Mouse (Mus musculus) forebrain, embryonic 11.5 days (tissue): ENCODE measurements around the gene Gm20388. TPM values are rescaled to one million over a fixed set of nuclear protein-coding genes. Genes with fewer than 3 reads are reported as not detected.

Source experiments
- ATAC-seq: fragments of 200-750 bp; cut with Nextera tagmentation; replicated peaks from 2 replicates; pipeline ENCODE4 v1.8.0; 2017; ENCODE audit warnings: moderate TSS enrichment; ENCODE audit not compliant: low FRiP score
- DNase-seq: peaks from one replicate; pipeline ENCODE4 v3.0.0-alpha.2; 2017; ENCODE audit warnings: low spot score
- H3K27ac ChIP-seq: fragments of 300-500 bp; sonication (generic); 2 replicates; pipeline ENCODE4 v1.5.1; 2014; ENCODE audit warnings: low read depth, low read length
- H3K27me3 ChIP-seq: fragments of 300-500 bp; sonication (generic); 2 replicates; pipeline ENCODE4 v1.6.1; 2014; ENCODE audit warnings: mild to moderate bottlenecking, low read length, mixed read lengths; ENCODE audit not compliant: control insufficient read depth, insufficient read depth
- H3K36me3 ChIP-seq: fragments of 300-500 bp; sonication (generic); 2 replicates; pipeline ENCODE4 v1.6.1; 2014; ENCODE audit warnings: mild to moderate bottlenecking, low read length, moderate library complexity, mixed read lengths; ENCODE audit not compliant: control insufficient read depth, insufficient read depth
- H3K4me1 ChIP-seq: fragments of 300-500 bp; sonication (generic); replicated peaks from 2 replicates; pipeline ENCODE4 v1.6.1; 2014; ENCODE audit warnings: low read length, mixed read lengths; ENCODE audit not compliant: control insufficient read depth, insufficient read depth
- H3K4me2 ChIP-seq: fragments of 300-500 bp; sonication (generic); 2 replicates; pipeline ENCODE4 v1.6.1; 2014; ENCODE audit warnings: low read depth, mild to moderate bottlenecking, low read length, moderate library complexity, mixed read lengths; ENCODE audit not compliant: severe bottlenecking
- H3K4me3 ChIP-seq: fragments of 300-500 bp; sonication (generic); 2 replicates; pipeline ENCODE4 v1.5.1; 2014; ENCODE audit warnings: low read depth, low read length
- H3K9ac ChIP-seq: fragments of 300-500 bp; sonication (generic); 2 replicates; pipeline ENCODE4 v1.6.1; 2014; ENCODE audit warnings: low read length
- H3K9me3 ChIP-seq: fragments of 300-500 bp; sonication (generic); 2 replicates; pipeline ENCODE4 v1.6.1; 2016; ENCODE audit warnings: low read length, mixed read lengths; ENCODE audit not compliant: control insufficient read depth
- WGBS: fragments of 180-500 bp; shearing (Covaris S2); extraction: QIAGEN DNeasy Blood & Tissue Kit; methylation state at CpG from one replicate; pipeline ENCODE4 v1.1.7; 2014; 5-methylcytosine and 5-hydroxymethylcytosine counted together
- polyA plus RNA-seq: library from polyadenylated mRNA; unstranded; fragments of >200 nt; fragmentation: Nextera tagmentation; extraction: Ambion mirVana; gene quantifications from 2 replicates; pipeline ENCODE4 v1.2.1, GENCODE M21; 2014

The Gm20388 gene
- polyA plus RNA-seq, 1 experiment from 2014 or later, result not detected

- Histone ChIP-seq H3K4me2 (no peak overlapping the region), H3K4me1 (peaks cover 4% of the 10 kb centered on the region; the same call in 1 of the 2 replicates), H3K27ac (no peak overlapping the region), H3K9ac (peak overlapping the region; percentile 12; the same call in 1 of the 2 replicates), H3K9me3 (no peaks in the 10 kb centered on the region), H3K4me3 (no peak overlapping the region), H3K27me3 (peaks cover 6% of the 10 kb centered on the region; the same call in 1 of the 2 replicates), H3K36me3 (no peaks in the 10 kb centered on the region)
- ATAC-seq (no peak), DNase-seq (no peak)
- WGBS, result 91% methylated on average over 6 of the region's 6 CpGs
Observed at GRCm38 (mm10) chr8:121911400-121911799, 2000.8 kb downstream of the Gm20388 start.

DNA sequence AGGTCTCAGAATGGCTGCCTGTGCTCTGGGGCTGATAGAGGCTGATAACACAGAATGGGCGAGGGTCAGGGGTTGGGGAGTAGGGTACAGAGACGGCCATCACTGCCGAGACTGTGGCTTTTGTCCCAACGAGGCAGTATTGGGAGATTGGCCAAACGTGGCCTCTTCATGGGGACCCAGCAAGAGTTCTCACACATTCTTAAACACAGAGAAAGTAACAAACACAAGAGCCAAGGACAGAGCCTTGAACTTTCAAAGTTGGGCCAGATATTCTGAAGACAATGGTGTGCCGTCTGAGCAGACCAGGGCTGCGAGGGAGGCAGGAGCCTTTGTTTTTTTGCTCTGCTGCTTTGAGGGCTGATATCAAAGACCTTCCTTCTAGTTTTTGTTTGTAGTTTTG is 2001.3 kb downstream of the Gm20388 start:
- H3K4me3 ChIP-seq, result no peak overlapping the region
- no peak for ATAC-seq
- H3K36me3 ChIP-seq, result no peaks in the 10 kb centered on the region
- peaks cover 4% of the 10 kb centered on the region; the same call in 1 of the 2 replicates for H3K4me1 ChIP-seq
- H3K9ac ChIP-seq, result no peak overlapping the region
- no peaks in the 10 kb centered on the region for H3K9me3 ChIP-seq
- 70% methylated on average over 7 of the region's 7 CpGs for WGBS
- peaks cover 6% of the 10 kb centered on the region; the same call in 1 of the 2 replicates for H3K27me3 ChIP-seq
- DNase-seq, result no peak
- H3K27ac ChIP-seq, result no peak overlapping the region
- H3K4me2 ChIP-seq, result no peak overlapping the region

GRCm38 (mm10) chr8:121912831-121913230 is 2002.2 kb downstream of the Gm20388 start:
- Histone ChIP-seq H3K9me3 (no peaks in the 10 kb centered on the region), H3K4me2 (no peak overlapping the region), H3K9ac (no peak overlapping the region), H3K27ac (no peak overlapping the region), H3K4me1 (peaks cover 4% of the 10 kb centered on the region; the same call in 1 of the 2 replicates), H3K36me3 (no peaks in the 10 kb centered on the region), H3K4me3 (no peak overlapping the region), H3K27me3 (peaks cover 6% of the 10 kb centered on the region; the same call in 1 of the 2 replicates)
- no peak for DNase-seq
- no peak for ATAC-seq
- 74% methylated on average over 3 of the region's 3 CpGs for WGBS

- Histone ChIP-seq H3K4me1 (no peaks in the 10 kb centered on the region), H3K27ac (no peak overlapping the region), H3K36me3 (no peaks in the 10 kb centered on the region), H3K4me2 (no peak overlapping the region), H3K27me3 (peaks cover 4% of the 10 kb centered on the region; the same call in 1 of the 2 replicates), H3K9me3 (no peaks in the 10 kb centered on the region), H3K9ac (no peak overlapping the region), H3K4me3 (no peak overlapping the region)
- WGBS, result 91% methylated on average over 8 of the region's 8 CpGs
- no peak for ATAC-seq
- no peak for DNase-seq
Observed at GRCm38 (mm10) chr8:121913378-121913777, 2002.7 kb downstream of the Gm20388 start.

- no peak overlapping the region for H3K27ac ChIP-seq
- no peak for ATAC-seq
Observed at GRCm38 (mm10) chr8:121919158-121919557, 2008.5 kb downstream of the Gm20388 start.

GRCm38 (mm10) chr8:121919731-121920130 is 2009.1 kb downstream of the Gm20388 start:
- DNase-seq (no peak), ATAC-seq (no peak)
- Histone ChIP-seq H3K4me1 (no peaks in the 10 kb centered on the region), H3K4me3 (no peak overlapping the region), H3K4me2 (no peak overlapping the region), H3K27me3 (no peaks in the 10 kb centered on the region), H3K9me3 (no peaks in the 10 kb centered on the region), H3K36me3 (no peaks in the 10 kb centered on the region), H3K27ac (no peak overlapping the region), H3K9ac (no peak overlapping the region)
- 58% methylated on average over 3 of the region's 3 CpGs for WGBS

More at GRCm38 (mm10) chr8:121919158-121919557, 2008.5 kb downstream of the Gm20388 start:
- no peak for DNase-seq
- H3K4me1 ChIP-seq, result no peaks in the 10 kb centered on the region
- H3K36me3 ChIP-seq, result no peaks in the 10 kb centered on the region
- no peaks in the 10 kb centered on the region for H3K27me3 ChIP-seq
- H3K4me2 ChIP-seq, result no peak overlapping the region
- H3K4me3 ChIP-seq, result no peak overlapping the region
- no peaks in the 10 kb centered on the region for H3K9me3 ChIP-seq
- no peak overlapping the region for H3K9ac ChIP-seq
- WGBS, result 85% methylated on average over 4 of the region's 4 CpGs

GRCm38 (mm10) chr8:121921582-121921981 is 2010.9 kb downstream of the Gm20388 start:
- Histone ChIP-seq H3K4me3 (no peak overlapping the region), H3K9ac (no peak overlapping the region), H3K36me3 (no peaks in the 10 kb centered on the region), H3K9me3 (no peaks in the 10 kb centered on the region), H3K27ac (no peak overlapping the region), H3K4me1 (no peaks in the 10 kb centered on the region), H3K4me2 (no peak overlapping the region), H3K27me3 (no peaks in the 10 kb centered on the region)
- no peak for ATAC-seq
- no peak for DNase-seq
- WGBS, result 82% methylated on average over 8 of the region's 8 CpGs

GRCm38 (mm10) chr8:121922101-121922500 is 2011.5 kb downstream of the Gm20388 start:
- H3K27me3 ChIP-seq, result no peaks in the 10 kb centered on the region
- H3K4me1 ChIP-seq, result no peaks in the 10 kb centered on the region
- ATAC-seq (no peak), DNase-seq (no peak)
- no peak overlapping the region for H3K27ac ChIP-seq
- 77% methylated on average over 8 of the region's 8 CpGs for WGBS
- no peak overlapping the region for H3K4me2 ChIP-seq
- H3K36me3 ChIP-seq, result no peaks in the 10 kb centered on the region
- H3K9me3 ChIP-seq, result no peaks in the 10 kb centered on the region
- no peak overlapping the region for H3K4me3 ChIP-seq
- H3K9ac ChIP-seq, result no peak overlapping the region

DNA sequence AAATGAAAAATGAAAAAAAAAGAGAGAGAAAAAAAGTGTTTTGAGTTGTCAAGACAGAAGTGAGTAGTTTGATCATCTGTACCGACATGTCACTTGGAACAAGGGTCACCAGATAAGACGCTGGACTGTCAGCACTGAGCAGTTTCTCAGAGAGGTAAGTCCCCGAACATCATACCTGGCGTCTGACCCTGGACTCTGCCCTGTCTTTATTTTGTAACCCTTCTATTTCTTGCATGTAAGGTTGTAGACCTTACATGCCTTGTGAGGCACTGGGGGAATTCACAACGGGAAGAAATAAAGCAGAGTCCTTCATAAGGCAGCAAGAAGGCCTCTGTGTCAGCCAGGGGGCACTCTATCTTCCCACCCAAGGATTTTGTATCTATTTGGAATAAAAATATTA is 2014.0 kb downstream of the Gm20388 start:
- 90% methylated on average over 5 of the region's 5 CpGs for WGBS
- Histone ChIP-seq H3K4me1 (no peaks in the 10 kb centered on the region), H3K9ac (no peak overlapping the region), H3K4me3 (no peak overlapping the region), H3K27ac (no peak overlapping the region), H3K9me3 (no peaks in the 10 kb centered on the region), H3K36me3 (no peaks in the 10 kb centered on the region), H3K27me3 (no peaks in the 10 kb centered on the region), H3K4me2 (no peak overlapping the region)
- ATAC-seq (no peak), DNase-seq (no peak)
